ENCODE assay signal across 7 mouse cellular contexts in the genomic region with DNA sequence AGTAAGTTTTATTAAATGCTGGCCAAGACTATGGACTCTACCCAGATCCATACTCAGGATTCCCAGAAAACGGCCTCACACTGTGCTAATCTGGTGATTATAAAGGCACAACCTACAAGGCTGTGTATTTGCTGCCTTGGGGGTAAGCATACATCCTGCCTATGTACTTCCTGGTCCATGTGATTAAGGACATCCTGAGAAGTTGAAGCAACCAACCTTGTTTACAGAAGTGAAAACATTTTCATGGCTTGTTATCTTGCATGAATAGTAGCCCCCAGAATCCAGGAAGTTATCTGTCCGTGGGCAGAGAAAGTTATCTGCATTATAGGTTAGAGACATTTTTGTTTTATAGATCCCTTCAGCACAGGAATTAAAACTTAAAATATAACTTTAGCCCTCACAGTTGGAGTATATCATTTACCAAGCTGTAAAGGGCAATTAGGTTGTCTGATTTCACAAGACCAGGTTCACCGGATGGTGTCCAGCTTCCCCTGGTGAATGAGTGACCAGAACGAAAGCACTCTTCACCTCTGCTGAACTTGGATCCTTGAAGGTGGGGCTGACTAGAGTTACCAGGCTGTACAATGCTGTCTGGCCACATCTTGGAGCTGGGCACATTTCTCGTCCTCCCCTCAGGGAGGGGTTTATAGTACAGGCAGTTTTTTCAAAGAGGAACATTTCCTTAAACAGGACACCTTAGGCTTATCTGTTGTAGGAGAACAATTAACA.
A peak's percentile ranks its signal among the peaks of the same experiment; 100 is the strongest.
DNase-seq lines count a peak whose midpoint lies in the region; ATAC-seq and TF ChIP-seq lines count a peak whose summit lies in the region.

No protein-coding gene starts in this region.

- no peak overlapping the region for H3K9ac ChIP-seq in kidney, postnatal 0 days (ENCODE audit: low read depth, low read length)

- no peak overlapping the region for H3K4me2 ChIP-seq in kidney, postnatal 0 days (ENCODE audit: low read length)

- peak; percentile 95 for ATAC-seq in kidney, postnatal 0 days (replicated peaks; ENCODE audit: low FRiP score, low read depth)

- WGBS in kidney, postnatal 0 days: 49% methylated on average over 5 of the region's 5 CpGs

- no peak for TF ChIP-seq CTCF in kidney, postnatal 0 days (IDR thresholded peaks at IDR 0.05; ENCODE audit: low read depth)

- peak overlapping the region; percentile 55 for H3K27ac ChIP-seq in brown adipose tissue, adult 24 weeks (replicated peaks; ENCODE audit: low read depth, low read length)
- H3K27ac ChIP-seq in kidney, postnatal 0 days: peak overlapping the region; percentile 51; the same call in 1 of the 2 replicates

- H3K4me1 ChIP-seq in brown adipose tissue, adult 24 weeks (ENCODE audit: control insufficient read depth, insufficient read depth, insufficient read length, low read length): peaks cover 15% of the 10 kb centered on the region; the same call in 1 of the 2 replicates
- no peaks in the 10 kb centered on the region; the same call in 1 of the 2 replicates for H3K4me1 ChIP-seq in kidney, postnatal 0 days (replicated peaks; ENCODE audit: insufficient read depth, low read length)

- peak; percentile 45 for DNase-seq in CD4-positive, CD25-positive, alpha-beta regulatory T cell, adult 2 months (ENCODE audit: low read depth, low spot score)
- DNase-seq in kidney, postnatal 0 days (ENCODE audit: low spot score): peak; percentile 42
- DNase-seq in lung, postnatal 25 days (ENCODE audit: low spot score): peak; percentile 80
- DNase-seq in frontal cortex, adult 2 months (ENCODE audit: extremely low spot score in 1 of 2, low spot score in 1 of 2): no peak
- DNase-seq in layer of hippocampus, adult 9-10 months (ENCODE audit: low spot score): no peak
- no peak for DNase-seq in retina, postnatal 1 day

- no peak overlapping the region for H3K4me3 ChIP-seq in brown adipose tissue, adult 24 weeks (ENCODE audit: insufficient read depth, low read depth, low read length)
- H3K4me3 ChIP-seq in kidney, postnatal 0 days (replicated peaks; ENCODE audit: low read depth, low read length): no peak overlapping the region

- H3K9me3 ChIP-seq in kidney, postnatal 0 days (replicated peaks; ENCODE audit: low read length): no peaks in the 10 kb centered on the region

- H3K36me3 ChIP-seq in kidney, postnatal 0 days (ENCODE audit: insufficient read depth, low read length): no peaks in the 10 kb centered on the region

- no peaks in the 10 kb centered on the region for H3K27me3 ChIP-seq in kidney, postnatal 0 days (ENCODE audit: insufficient read depth, low read length)

Comparison
In these comparisons a context has a peak if more than half of its experiments do, and no peak if none do; other contexts are left out.
1. DNase-seq: peak in CD4-positive, CD25-positive, alpha-beta regulatory T cell, adult 2 months (single experiment), kidney, postnatal 0 days (single experiment) and lung, postnatal 25 days (single experiment); none in frontal cortex, adult 2 months (0 of 2), layer of hippocampus, adult 9-10 months (single experiment) and retina, postnatal 1 day (single experiment).